ENCODE assay signal across 9 mouse cellular contexts in the genomic region with DNA sequence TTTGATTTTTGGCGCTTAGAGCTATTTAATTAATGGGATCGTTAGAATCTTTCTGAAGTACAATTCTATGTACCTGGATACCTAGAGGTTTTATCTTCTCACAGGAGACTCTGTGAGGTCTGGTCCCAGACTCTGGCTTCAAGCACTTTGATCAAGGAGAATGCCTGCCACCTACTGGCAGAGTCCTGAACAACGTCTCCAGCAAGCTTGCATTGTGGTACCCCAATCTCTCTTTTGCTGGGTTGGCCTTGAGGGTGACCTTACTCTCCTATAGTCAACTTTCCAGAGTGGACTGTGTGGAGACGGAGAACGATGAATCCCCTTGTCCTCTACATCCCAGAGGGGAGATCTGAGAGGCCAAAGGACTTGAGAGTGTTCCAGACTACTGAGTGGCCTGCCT.
DNase-seq lines count a peak whose midpoint lies in the region; ATAC-seq and TF ChIP-seq lines count a peak whose summit lies in the region.
"Had no signal": no experiment of that assay in that cellular context is flagged by ENCODE, and none has a peak within 500 bp of the region (broad histone marks: within the 10 kb centered on the region; RNA-seq: fewer than 3 reads in every experiment).

No protein-coding gene starts in this region.

- H3K4me3 ChIP-seq in cortical plate, adult 2 months (ENCODE audit: insufficient read depth, low read length), result no peak overlapping the region
- no peak overlapping the region for H3K4me3 ChIP-seq in lung, postnatal 0 days (ENCODE audit: low read depth, low read length)
- H3K4me3 ChIP-seq: embryonic facial prominence, embryonic 15.5 days had no signal

- WGBS in large intestine, adult 2 months, result 14% methylated on average over 5 of the region's 5 CpGs
- WGBS in lung, postnatal 0 days, result 13% methylated on average over 5 of the region's 5 CpGs

- no peaks in the 10 kb centered on the region for H3K4me1 ChIP-seq in cortical plate, adult 2 months (ENCODE audit: control insufficient read depth, insufficient read depth, low read length)
- no peaks in the 10 kb centered on the region for H3K4me1 ChIP-seq in lung, postnatal 0 days (ENCODE audit: insufficient read depth, low read depth, low read length)
- H3K4me1 ChIP-seq: embryonic facial prominence, embryonic 15.5 days had no signal

- no peak overlapping the region for H3K4me2 ChIP-seq in lung, postnatal 0 days (replicated peaks; ENCODE audit: low read depth, low read length)
- H3K4me2 ChIP-seq: embryonic facial prominence, embryonic 15.5 days had no signal

- no peak for TF ChIP-seq EP300 in lung, postnatal 0 days (IDR thresholded peaks at IDR 0.05)

- no peaks in the 10 kb centered on the region for H3K27me3 ChIP-seq in lung, postnatal 0 days (replicated peaks; ENCODE audit: insufficient read depth, low read length)

- H3K27ac ChIP-seq in cortical plate, adult 2 months (ENCODE audit: insufficient read depth, low read length), result no peak overlapping the region
- no peak overlapping the region for H3K27ac ChIP-seq in lung, postnatal 0 days (ENCODE audit: low read length)
- H3K27ac ChIP-seq: embryonic facial prominence, embryonic 15.5 days had no signal

- ATAC-seq in lung, postnatal 0 days, result no peak

- no peaks in the 10 kb centered on the region for H3K9me3 ChIP-seq in lung, postnatal 0 days (ENCODE audit: low read length)
- H3K9me3 ChIP-seq: embryonic facial prominence, embryonic 15.5 days had no signal

- peak; percentile 90 for TF ChIP-seq CTCF in cortical plate, adult 2 months (IDR thresholded peaks at IDR 0.05; ENCODE audit: extremely low read depth, insufficient read depth, low read length)
- TF ChIP-seq CTCF in lung, postnatal 0 days (IDR thresholded peaks at IDR 0.05), result peak; percentile 86

- no peak overlapping the region for H3K9ac ChIP-seq in lung, postnatal 0 days (replicated peaks; ENCODE audit: low read depth)
- H3K9ac ChIP-seq: embryonic facial prominence, embryonic 15.5 days had no signal

- no peak for TF ChIP-seq POLR2A in cortical plate, adult 2 months (IDR thresholded peaks at IDR 0.05; ENCODE audit: extremely low read depth, insufficient read depth, low read length)

- no peaks in the 10 kb centered on the region for H3K36me3 ChIP-seq in lung, postnatal 0 days (ENCODE audit: insufficient read depth, low read length)
- H3K36me3 ChIP-seq: embryonic facial prominence, embryonic 15.5 days had no signal

- DNase-seq in 416B (ENCODE audit: low read depth) (peak; percentile 61), WW6 (ENCODE audit: low read depth, low spot score) (peak; percentile 31)
- DNase-seq in gastrocnemius, postnatal 4 days (ENCODE audit: low spot score in 2 of 2), result peak; percentile 50 to 73
- peak; percentile 33 for DNase-seq in large intestine, adult 2 months (ENCODE audit: low read depth, low spot score)
- DNase-seq in lung, postnatal 0 days (ENCODE audit: low spot score), result peak; percentile 59
- peak; percentile 78 for DNase-seq in retina, postnatal 1 day
- DNase-seq in urinary bladder, postnatal 25 days (ENCODE audit: low spot score), result peak; percentile 70
